In genomic region chr4:47300701-47301100, GRCm38 (mm10) we compare ENCODE assay signal across 22 mouse cellular contexts.
DNase-seq lines count a peak whose midpoint lies in the region; ATAC-seq lines count a peak whose summit lies in the region.
"Had no signal": no experiment of that assay in that cellular context is flagged by ENCODE, and none has a peak within 500 bp of the region (broad histone marks: within the 10 kb centered on the region; RNA-seq: fewer than 3 reads in every experiment).

No protein-coding gene starts in this region.

- DNase-seq in 3T3-L1 (ENCODE audit: low read depth, low spot score), result peak; percentile 71
- DNase-seq in Muller cell, postnatal 12 days (ENCODE audit: inconsistent ontology term), result peak; percentile 36
- DNase-seq in right cerebral cortex, adult 2 months (ENCODE audit: low spot score in 2 of 2), result no peak
- no peak for DNase-seq in kidney, adult 18-20 months
- DNase-seq: adrenal gland, adult 8-10 months; adrenal gland, postnatal 14 days; adrenal gland, postnatal 36 days; B cell, adult 2 months; cerebellum, adult 11 months; cerebellum, adult 18-20 months; cerebellum, adult 8-10 months; cerebellum, adult 9-11 months; cerebellum, postnatal 14 days; cerebellum, postnatal 36 days; embryo, embryonic 11 days; forebrain, postnatal 0 days had no signal

- no peak for ATAC-seq in cerebellum, adult (ENCODE audit: insufficient number of reproducible peaks, low FRiP score, low TSS enrichment)
- ATAC-seq: activated CD4-positive, CD25-positive, alpha-beta regulatory T cell, adult 4 months; CD4-positive, CD25-positive, alpha-beta regulatory T cell, adult 4 months; forebrain, embryonic 13.5 days; forebrain, embryonic 15.5 days; forebrain, postnatal 0 days; Patski had no signal

Comparison
In these comparisons a context has a peak if more than half of its experiments do, and no peak if none do; other contexts are left out.
1. DNase-seq: peak in 3T3-L1 (single experiment) and Muller cell, postnatal 12 days (single experiment); none in right cerebral cortex, adult 2 months (0 of 2) and kidney, adult 18-20 months (single experiment).